Mouse (Mus musculus): Measurements from ENCODE around the gene Mob3b. TPM values are rescaled to one million over a fixed set of nuclear protein-coding genes. Genes with fewer than 3 reads are reported as not detected.

Mob3b gene
- polyA plus RNA-seq, 1 experiment, result 2.3 TPM

DNA sequence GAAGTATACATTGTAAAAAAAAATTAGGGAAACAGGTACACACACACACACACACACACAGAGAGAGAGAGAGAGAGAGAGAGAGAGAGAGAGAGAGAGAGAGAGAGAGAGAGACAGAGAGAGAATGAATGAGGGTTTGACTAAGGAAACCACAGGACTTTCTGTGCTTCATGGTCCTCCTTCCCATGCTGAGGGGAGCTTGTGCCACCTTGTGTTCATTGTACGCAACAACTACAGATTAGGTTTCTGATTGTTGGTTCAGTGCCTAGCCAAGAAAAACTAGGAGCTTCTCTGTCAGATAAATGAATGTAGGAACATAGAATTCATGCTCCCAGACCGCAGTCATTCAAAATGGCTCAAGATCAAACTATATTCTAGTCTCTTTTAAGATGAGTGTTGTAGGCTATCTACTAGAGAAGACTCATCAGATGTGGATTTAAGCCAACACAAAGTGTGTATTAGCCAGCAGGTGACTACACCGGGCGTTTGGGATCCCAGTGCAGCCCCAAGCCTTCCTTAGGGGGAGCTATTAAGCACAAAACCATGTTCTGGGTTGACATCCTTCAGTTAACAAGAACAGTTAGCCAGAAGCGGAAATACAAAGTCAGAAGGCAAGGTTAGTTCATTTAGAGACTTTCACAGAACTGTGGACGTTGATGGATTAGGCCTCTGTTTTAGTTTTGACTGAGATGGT is 235.0 kb downstream of the Mob3b start:
- Histone ChIP-seq H3K4me3 (ENCODE audit: extremely low read depth, insufficient read depth, insufficient read length) (no peak overlapping the region), H3K27ac (ENCODE audit: insufficient read depth, low read length) (no peak overlapping the region), H3K27me3 (ENCODE audit: control insufficient read depth, insufficient read depth, low read length) (no peaks in the 10 kb centered on the region), H3K4me1 (ENCODE audit: control insufficient read depth, insufficient read depth, insufficient read length) (no peaks in the 10 kb centered on the region), H3K36me3 (ENCODE audit: control insufficient read depth, insufficient read depth, low read length) (no peaks in the 10 kb centered on the region)
- TF ChIP-seq POLR2A (IDR thresholded peaks at IDR 0.05; ENCODE audit: low read depth, low read length) (no peak), CTCF (IDR thresholded peaks at IDR 0.05; ENCODE audit: extremely low read depth, insufficient read depth, insufficient read length, insufficient replicate concordance) (peak; percentile 74; the same call in 1 of the 2 replicates)
- peak; percentile 21 to 41 for DNase-seq (ENCODE audit: low read depth in 1 of 2, low spot score in 2 of 2)
- 69% methylated on average over 6 of the region's 6 CpGs for WGBS

DNA sequence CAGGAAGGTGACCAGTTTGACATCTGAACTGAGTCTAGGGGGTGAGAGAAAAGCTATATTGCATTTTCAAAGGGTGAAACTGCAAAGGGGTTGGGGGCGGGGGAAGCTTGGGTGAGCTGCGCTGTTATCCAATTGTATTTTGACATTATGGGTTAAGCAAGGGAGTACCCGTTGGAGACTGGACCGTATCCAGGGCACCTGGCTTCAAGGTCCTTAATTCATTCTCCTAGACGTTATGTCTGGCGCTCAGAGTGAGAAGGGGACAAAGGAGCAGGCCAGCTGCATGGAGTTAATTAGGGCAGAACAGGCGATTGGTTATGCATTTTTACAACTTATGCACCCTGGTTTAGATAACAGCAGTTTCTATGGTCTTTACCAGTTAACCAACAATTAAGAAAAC is 239.9 kb downstream of the Mob3b start:
- no peak overlapping the region for H3K27ac ChIP-seq (ENCODE audit: insufficient read depth, low read length)
- TF ChIP-seq CTCF (IDR thresholded peaks at IDR 0.05; ENCODE audit: extremely low read depth, insufficient read depth, insufficient read length, insufficient replicate concordance) (no peak), POLR2A (IDR thresholded peaks at IDR 0.05; ENCODE audit: low read depth, low read length) (no peak)
- DNase-seq (ENCODE audit: low read depth in 1 of 2, low spot score in 2 of 2), result no peak
- no peaks in the 10 kb centered on the region for H3K36me3 ChIP-seq (ENCODE audit: control insufficient read depth, insufficient read depth, low read length)
- no peaks in the 10 kb centered on the region for H3K4me1 ChIP-seq (ENCODE audit: control insufficient read depth, insufficient read depth, insufficient read length)
- WGBS, result 90% methylated on average over 7 of the region's 7 CpGs
- no peaks in the 10 kb centered on the region for H3K27me3 ChIP-seq (ENCODE audit: control insufficient read depth, insufficient read depth, low read length)
- H3K4me3 ChIP-seq (ENCODE audit: extremely low read depth, insufficient read depth, insufficient read length), result no peak overlapping the region

DNA sequence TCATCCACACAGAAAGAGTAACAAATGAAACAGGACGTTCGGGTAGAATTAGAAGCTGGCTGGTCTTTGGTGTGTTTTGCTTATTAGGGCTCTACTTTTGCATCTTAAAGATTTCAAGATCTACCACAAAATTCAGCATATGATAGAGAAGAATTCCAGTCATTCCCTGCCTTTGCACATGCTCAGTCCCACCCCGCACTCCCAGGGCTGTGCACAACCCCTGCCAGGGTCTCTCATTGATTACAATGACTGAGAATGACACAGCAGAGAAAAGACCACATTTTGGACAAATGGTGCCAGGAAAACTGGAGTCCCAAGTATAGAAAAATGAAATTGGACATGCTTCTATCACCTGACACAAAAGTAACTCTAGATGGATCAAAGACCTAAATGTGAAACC is 245.1 kb downstream of the Mob3b start:
- Histone ChIP-seq H3K4me3 (ENCODE audit: extremely low read depth, insufficient read depth, insufficient read length) (no peak overlapping the region), H3K27me3 (ENCODE audit: control insufficient read depth, insufficient read depth, low read length) (no peaks in the 10 kb centered on the region), H3K4me1 (ENCODE audit: control insufficient read depth, insufficient read depth, insufficient read length) (no peaks in the 10 kb centered on the region), H3K27ac (ENCODE audit: insufficient read depth, low read length) (no peak overlapping the region), H3K36me3 (ENCODE audit: control insufficient read depth, insufficient read depth, low read length) (no peaks in the 10 kb centered on the region)
- DNase-seq (ENCODE audit: low read depth in 1 of 2, low spot score in 2 of 2), result no peak
- 79% methylated on average over 3 of the region's 3 CpGs for WGBS
- TF ChIP-seq CTCF (IDR thresholded peaks at IDR 0.05; ENCODE audit: extremely low read depth, insufficient read depth, insufficient read length, insufficient replicate concordance) (no peak), POLR2A (IDR thresholded peaks at IDR 0.05; ENCODE audit: low read depth, low read length) (no peak)

DNA sequence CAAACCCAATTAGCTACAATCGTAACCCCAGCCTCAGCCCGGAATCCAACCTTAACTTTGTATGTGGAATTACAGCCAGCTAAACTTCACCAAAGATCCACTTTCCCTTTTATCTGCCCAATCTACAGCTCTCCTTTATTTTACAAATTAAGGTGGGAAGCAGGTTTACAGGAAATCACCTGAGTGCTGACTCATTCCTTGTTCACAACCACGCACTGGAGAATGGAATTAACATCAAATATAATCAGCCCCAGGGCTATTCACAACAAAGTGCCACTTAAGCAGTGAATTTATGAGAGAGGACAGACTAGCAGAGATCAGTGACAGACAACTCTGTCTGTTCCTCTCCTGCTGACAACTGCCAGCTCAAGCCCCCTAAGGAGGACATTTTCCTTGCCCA is 245.9 kb downstream of the Mob3b start:
- no peaks in the 10 kb centered on the region for H3K4me1 ChIP-seq (ENCODE audit: control insufficient read depth, insufficient read depth, insufficient read length)
- DNase-seq (ENCODE audit: low read depth in 1 of 2, low spot score in 2 of 2), result no peak
- WGBS, result 72% methylated on average over 3 of the region's 3 CpGs
- TF ChIP-seq CTCF (IDR thresholded peaks at IDR 0.05; ENCODE audit: extremely low read depth, insufficient read depth, insufficient read length, insufficient replicate concordance), result no peak
- no peak for TF ChIP-seq POLR2A (IDR thresholded peaks at IDR 0.05; ENCODE audit: low read depth, low read length)
- no peak overlapping the region for H3K27ac ChIP-seq (ENCODE audit: insufficient read depth, low read length)
- H3K27me3 ChIP-seq (ENCODE audit: control insufficient read depth, insufficient read depth, low read length), result no peaks in the 10 kb centered on the region
- H3K36me3 ChIP-seq (ENCODE audit: control insufficient read depth, insufficient read depth, low read length), result no peaks in the 10 kb centered on the region
- H3K4me3 ChIP-seq (ENCODE audit: extremely low read depth, insufficient read depth, insufficient read length), result no peak overlapping the region

DNA sequence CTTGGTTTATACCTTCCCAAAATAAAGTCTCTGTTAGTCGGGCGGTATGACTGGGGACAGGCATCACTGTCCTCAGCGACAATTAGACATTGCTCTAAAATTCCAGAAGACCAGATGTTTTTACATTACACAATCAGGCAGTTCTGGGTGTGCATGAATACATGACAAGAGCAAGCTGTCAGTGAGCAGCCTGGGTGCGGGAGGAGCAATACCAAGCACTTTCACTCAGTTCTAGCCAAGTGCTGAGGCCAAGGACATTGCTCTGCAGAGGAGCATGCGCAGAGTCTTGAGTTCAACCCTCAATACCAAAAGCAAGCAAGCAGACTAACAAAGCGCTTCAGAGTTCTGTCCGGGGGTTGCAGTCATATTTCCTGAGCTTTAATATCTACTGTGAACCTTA is 249.2 kb downstream of the Mob3b start:
- H3K4me3 ChIP-seq (ENCODE audit: extremely low read depth, insufficient read depth, insufficient read length), result no peak overlapping the region
- no peak for DNase-seq (ENCODE audit: low read depth in 1 of 2, low spot score in 2 of 2)
- no peaks in the 10 kb centered on the region for H3K36me3 ChIP-seq (ENCODE audit: control insufficient read depth, insufficient read depth, low read length)
- H3K4me1 ChIP-seq (ENCODE audit: control insufficient read depth, insufficient read depth, insufficient read length), result no peaks in the 10 kb centered on the region
- H3K27me3 ChIP-seq (ENCODE audit: control insufficient read depth, insufficient read depth, low read length), result no peaks in the 10 kb centered on the region
- no peak for TF ChIP-seq POLR2A (IDR thresholded peaks at IDR 0.05; ENCODE audit: low read depth, low read length)
- TF ChIP-seq CTCF (IDR thresholded peaks at IDR 0.05; ENCODE audit: extremely low read depth, insufficient read depth, insufficient read length, insufficient replicate concordance), result no peak
- no peak overlapping the region for H3K27ac ChIP-seq (ENCODE audit: insufficient read depth, low read length)
- 88% methylated on average over 7 of the region's 7 CpGs for WGBS

DNA sequence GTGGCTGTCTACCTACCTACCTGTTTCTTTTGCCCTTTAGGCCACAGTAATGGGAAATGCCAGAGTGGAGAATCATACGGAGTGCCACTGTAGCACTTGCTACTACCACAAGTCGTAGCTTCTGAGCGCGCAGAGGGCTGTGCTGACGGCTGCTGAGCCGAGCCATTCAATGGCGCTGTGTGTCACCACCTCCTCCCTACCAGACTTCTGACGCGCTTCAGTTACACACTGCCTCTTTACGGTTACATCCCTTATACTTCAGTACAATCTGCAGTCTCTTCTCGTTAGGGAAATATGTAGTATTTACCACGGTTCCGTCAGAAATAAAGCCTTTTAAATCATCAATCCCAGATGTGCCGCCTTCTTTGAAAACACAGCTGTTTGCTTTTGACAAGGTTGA is 250.3 kb downstream of the Mob3b start:
- H3K27ac ChIP-seq (ENCODE audit: insufficient read depth, low read length), result no peak overlapping the region
- H3K4me3 ChIP-seq (ENCODE audit: extremely low read depth, insufficient read depth, insufficient read length), result no peak overlapping the region

DNA sequence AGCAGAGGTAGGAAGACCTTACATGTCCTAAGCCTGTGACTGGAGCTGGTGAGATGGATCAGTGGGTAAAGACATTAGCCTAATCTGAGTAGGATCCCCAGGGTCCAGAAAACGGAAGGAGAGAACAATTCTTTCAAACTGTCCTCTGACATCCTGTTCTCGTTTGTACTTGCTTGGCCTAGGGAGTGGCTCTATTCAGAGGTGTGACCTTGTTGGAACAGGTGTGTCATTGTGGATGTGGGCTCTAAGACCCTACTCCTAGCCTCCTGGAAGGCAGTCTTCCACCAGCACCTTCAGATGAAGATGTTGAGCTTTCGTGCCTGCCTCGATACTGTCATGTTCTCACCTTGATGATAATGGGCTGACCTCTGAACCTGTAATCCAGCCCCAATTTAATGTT is 251.1 kb downstream of the Mob3b start:
- 85% methylated on average over 4 of the region's 4 CpGs for WGBS
- DNase-seq (ENCODE audit: low read depth in 1 of 2, low spot score in 2 of 2), result no peak
- Histone ChIP-seq H3K27ac (ENCODE audit: insufficient read depth, low read length) (no peak overlapping the region), H3K36me3 (ENCODE audit: control insufficient read depth, insufficient read depth, low read length) (no peaks in the 10 kb centered on the region), H3K27me3 (ENCODE audit: control insufficient read depth, insufficient read depth, low read length) (no peaks in the 10 kb centered on the region), H3K4me3 (ENCODE audit: extremely low read depth, insufficient read depth, insufficient read length) (no peak overlapping the region), H3K4me1 (ENCODE audit: control insufficient read depth, insufficient read depth, insufficient read length) (no peaks in the 10 kb centered on the region)
- TF ChIP-seq CTCF (IDR thresholded peaks at IDR 0.05; ENCODE audit: extremely low read depth, insufficient read depth, insufficient read length, insufficient replicate concordance), result no peak
- TF ChIP-seq POLR2A (IDR thresholded peaks at IDR 0.05; ENCODE audit: low read depth, low read length), result no peak

More for the DNA sequence above, 250.3 kb downstream of the Mob3b start:
- 79% methylated on average over 14 of the region's 14 CpGs for WGBS
- no peak for DNase-seq (ENCODE audit: low read depth in 1 of 2, low spot score in 2 of 2)
- no peak for TF ChIP-seq CTCF (IDR thresholded peaks at IDR 0.05; ENCODE audit: extremely low read depth, insufficient read depth, insufficient read length, insufficient replicate concordance)
- no peak for TF ChIP-seq POLR2A (IDR thresholded peaks at IDR 0.05; ENCODE audit: low read depth, low read length)
- H3K36me3 ChIP-seq (ENCODE audit: control insufficient read depth, insufficient read depth, low read length), result no peaks in the 10 kb centered on the region
- H3K4me1 ChIP-seq (ENCODE audit: control insufficient read depth, insufficient read depth, insufficient read length), result no peaks in the 10 kb centered on the region
- H3K27me3 ChIP-seq (ENCODE audit: control insufficient read depth, insufficient read depth, low read length), result no peaks in the 10 kb centered on the region

All from spleen, adult 2 months (tissue).